Mouse (Mus musculus): ENCODE measurements around the gene Katnbl1.

- TF ChIP-seq HCFC1 (IDR thresholded peaks at IDR 0.05; ENCODE audit: borderline replicate concordance, insufficient read depth, low read length), result no peak
- TF ChIP-seq CHD2 (IDR thresholded peaks at IDR 0.05; ENCODE audit: low read depth, low read length), result no peak
These were observed 46.7 kb upstream of the Katnbl1 start for GRCm38 (mm10) chr2:112332051-112332898.

Data from ES-E14 (cell line).